Mouse (Mus musculus): ENCODE measurements at regions not wholly inside any gene's neighbourhood (a gene's known extent, or its start where the extent isn't known, plus 50 kb on each side); places are given as distances from the start of the nearest gene placed in this dataset.

- TF ChIP-seq GATA1 (IDR thresholded peaks at IDR 0.05; ENCODE audit: borderline replicate concordance, low read length): no peak
- no peak for TF ChIP-seq FLI1 (IDR thresholded peaks at IDR 0.05; ENCODE audit: low read length)
Measured at GRCm38 (mm10) chr10:37603529-37603928, 464.8 kb upstream of the Marcks start.
